Mouse (Mus musculus): ENCODE results near the gene Ankrd33.

DNA sequence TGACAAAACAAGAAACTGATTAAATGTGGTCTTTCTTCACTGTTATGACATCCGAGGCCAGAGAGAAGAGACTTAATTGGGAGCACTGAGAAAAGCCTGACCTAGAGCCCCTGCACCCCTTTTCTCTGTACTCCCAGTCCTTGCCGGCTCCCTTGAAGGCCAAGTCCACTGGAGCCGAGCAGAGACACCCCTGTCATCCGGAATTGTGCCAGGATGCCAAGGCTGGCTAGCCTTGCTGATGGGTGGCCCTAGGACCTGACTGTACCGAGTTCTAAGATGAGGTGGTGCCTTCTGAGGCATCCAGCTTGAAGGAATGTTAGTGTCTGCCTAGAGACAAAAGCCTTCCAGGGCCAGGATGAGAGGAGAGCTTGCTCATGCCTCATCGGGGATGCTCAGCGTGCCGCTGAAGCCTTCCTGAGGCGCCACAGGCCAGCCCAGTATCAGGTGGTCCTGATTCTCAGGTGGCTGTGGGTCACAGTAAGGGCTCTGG is 35.5 kb upstream of the Ankrd33 start:
- TF ChIP-seq EP300 (optimal IDR thresholded peaks at IDR 0.05) (no peak), CTCF (IDR thresholded peaks at IDR 0.05; ENCODE audit: low read depth) (no peak)
